Mouse (Mus musculus): Measurements from ENCODE around the gene Matn4.

Gene Matn4

GRCm38 (mm10) chr2:164405060-164405459 lies at the start of gene Matn4:
Matn4 (minus strand) TSS chr2:164405160.
- no peak for DNase-seq (ENCODE audit: low spot score)

- DNase-seq (ENCODE audit: low spot score) = no peak
These were observed 49.0 kb upstream of the Matn4 start for GRCm38 (mm10) chr2:164453887-164454500.

DNA sequence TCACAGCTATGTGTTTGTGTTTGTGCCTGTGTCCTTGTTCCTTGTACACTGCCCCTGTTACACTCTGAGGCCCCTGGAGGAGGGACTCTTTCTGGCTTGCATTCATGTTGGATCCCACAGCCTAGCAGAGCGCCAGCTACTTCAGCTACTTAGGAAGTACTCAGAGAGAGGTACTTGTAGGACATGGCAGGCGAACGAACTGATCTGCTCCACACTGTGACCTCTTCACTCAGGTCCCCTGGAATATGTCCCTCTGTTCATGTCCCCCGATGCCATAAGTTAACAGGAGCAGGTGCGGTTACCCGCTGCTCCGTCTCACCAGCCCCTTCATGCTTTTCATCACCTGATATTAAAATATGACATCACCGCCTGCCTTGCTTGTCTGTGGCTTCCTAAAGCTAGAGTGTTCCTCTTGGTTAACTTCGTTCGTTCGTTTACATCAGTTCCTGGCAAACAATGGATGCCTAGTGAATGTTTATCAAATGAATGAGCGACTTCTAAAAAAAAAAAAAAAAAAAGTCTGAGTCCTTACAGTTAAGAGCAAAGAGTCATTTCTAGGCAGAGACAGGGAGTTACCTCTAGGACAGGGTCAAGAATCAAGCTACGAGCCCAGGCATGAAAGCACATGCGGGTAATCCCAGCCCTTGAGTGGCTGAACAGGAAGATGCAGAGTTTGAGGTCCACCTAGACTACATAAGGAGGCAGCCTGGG lies 48.2 kb upstream of the Matn4 start:
- no peak for DNase-seq (ENCODE audit: low spot score)

- DNase-seq (ENCODE audit: low spot score) = no peak
These were observed 47.2 kb upstream of the Matn4 start for GRCm38 (mm10) chr2:164452000-164452676.

DNA sequence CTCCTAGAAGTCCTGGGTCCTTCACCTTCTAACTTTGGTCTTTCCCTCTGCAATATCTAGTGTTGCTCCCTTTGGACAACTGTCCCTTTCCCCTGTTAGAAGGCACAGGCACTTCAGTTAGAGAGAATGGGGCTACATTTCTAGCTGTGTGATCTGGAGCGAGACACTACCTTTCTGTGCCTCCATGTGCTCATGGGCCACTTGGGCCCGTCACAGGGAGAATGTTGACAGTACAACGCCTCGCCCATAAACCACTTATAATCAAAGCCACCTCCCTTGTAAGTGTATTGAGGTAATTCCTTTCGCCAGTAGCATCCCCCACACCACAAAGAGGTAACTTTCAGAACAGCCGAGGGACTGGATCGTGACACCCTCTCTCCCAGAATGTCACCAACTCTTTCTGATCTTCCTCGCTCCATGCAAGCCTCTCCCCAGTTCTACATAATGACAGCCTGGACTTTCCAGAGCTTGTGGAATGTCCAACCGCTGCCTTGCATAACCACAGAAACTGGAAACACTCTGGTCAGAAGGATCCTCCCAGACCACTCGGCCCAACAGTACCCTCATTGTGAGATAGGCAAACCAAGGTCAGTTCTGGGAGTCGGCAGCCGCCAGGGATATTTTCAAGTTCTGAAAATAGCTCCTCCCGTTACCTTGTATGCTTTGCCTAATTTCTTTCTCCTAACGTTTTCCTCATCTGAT lies 44.5 kb upstream of the Matn4 start:
- DNase-seq (ENCODE audit: low spot score) = no peak

DNA sequence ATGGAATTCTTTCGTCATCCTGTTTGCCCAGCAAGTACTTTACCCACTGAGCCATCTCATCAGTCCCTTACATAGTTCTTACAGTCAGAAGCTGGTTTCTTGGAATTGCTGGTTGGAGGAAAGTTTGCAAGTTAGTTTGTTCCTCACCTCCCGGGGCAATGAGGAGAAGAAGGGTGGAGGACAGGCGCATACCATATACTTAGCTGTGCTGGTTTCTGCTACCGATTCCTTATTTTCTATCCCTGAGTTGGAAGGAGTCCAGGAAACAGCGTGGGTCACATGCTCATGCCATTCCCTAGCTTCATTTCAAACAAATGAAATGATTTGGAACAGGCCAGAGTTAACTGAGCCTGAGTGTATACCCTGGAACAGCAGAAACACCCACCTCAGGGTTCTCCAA lies 44.0 kb upstream of the Matn4 start:
- DNase-seq (ENCODE audit: low spot score) = no peak

DNA sequence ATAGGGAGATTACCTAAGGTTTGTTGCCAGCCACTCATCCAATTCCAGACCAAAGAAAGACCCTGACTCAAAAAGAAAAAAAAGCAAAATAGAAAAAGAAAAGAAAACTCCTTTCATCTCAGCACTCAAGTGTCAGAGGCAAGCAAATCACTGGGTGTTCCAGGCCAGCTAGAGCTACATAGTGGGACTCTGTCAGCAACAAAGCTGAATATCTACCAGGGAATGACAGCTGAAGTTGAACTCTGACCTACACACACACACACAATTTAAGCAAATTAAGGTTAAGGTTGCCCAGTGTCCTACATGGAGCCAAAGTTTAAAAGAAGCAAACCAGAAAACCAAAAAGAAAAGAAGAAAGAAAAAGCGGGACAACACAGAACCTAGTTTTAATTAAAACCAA lies 43.2 kb upstream of the Matn4 start:
- no peak for DNase-seq (ENCODE audit: low spot score)

- DNase-seq (ENCODE audit: low spot score) = no peak
These were observed 41.1 kb upstream of the Matn4 start for GRCm38 (mm10) chr2:164446086-164446469.

GRCm38 (mm10) chr2:164445399-164446085 lies 40.6 kb upstream of the Matn4 start:
- DNase-seq (ENCODE audit: low spot score) = no peak

- no peak for DNase-seq (ENCODE audit: low spot score)
These were observed 39.7 kb upstream of the Matn4 start for GRCm38 (mm10) chr2:164444701-164445100.

DNA sequence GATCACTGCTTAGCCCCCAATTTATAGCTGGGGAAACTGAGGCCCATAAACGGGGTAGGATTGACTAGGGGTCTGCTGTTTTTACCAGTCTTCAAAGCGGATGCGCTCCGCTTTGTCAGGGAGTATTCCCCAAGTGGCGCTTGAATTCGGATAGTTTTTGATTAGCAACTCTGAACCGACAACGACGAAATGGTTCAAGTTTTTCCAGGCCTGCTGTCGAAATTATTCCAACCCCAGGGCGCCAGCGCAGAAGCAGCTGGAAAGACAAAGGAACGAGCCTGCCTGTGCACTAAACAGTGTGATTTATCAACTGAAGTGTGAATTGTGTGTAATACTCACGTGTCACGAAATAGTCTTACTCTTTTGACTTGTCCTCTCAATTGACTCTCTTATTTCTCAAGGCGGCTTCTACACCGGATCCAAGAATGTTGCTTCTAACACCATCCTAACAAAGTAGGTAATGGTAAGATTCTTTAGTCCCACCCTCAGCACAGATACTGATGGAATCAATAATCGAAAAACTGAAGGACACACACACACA lies 38.6 kb upstream of the Matn4 start, which contains the start of gene Sdc4:
Sdc4 (minus strand) TSS at position 428 of the 541 bp plus-strand sequence.
- no peak for DNase-seq (ENCODE audit: low spot score)

DNA sequence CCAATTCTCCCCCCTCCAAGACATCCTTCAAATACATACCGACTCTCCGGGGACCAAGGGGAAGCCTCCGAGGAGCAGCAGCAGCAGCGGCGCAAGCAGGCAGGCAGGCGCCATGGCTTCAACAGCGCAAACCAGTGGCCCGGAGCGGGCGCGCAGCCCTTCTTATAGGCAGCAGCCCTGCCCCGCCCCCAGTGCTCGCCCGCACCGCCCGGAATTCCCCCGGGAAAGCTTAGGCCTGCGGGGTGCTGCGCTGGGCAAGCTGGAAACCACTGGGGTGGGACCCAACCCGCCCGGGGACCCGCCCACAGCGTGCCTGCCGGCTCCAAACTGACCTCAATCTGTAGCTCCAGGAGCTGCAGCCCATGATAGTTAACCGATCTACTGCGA lies 38.1 kb upstream of the Matn4 start:
- DNase-seq (ENCODE audit: low spot score) = peak; percentile 8

GRCm38 (mm10) chr2:164442315-164443050 lies 37.5 kb upstream of the Matn4 start:
- DNase-seq (ENCODE audit: low spot score) = no peak

- no peak for DNase-seq (ENCODE audit: low spot score)
These were observed 36.8 kb upstream of the Matn4 start for GRCm38 (mm10) chr2:164441731-164442130.

- DNase-seq (ENCODE audit: low spot score) = peak; percentile 48
These were observed 36.2 kb upstream of the Matn4 start for GRCm38 (mm10) chr2:164441155-164441554.

DNA sequence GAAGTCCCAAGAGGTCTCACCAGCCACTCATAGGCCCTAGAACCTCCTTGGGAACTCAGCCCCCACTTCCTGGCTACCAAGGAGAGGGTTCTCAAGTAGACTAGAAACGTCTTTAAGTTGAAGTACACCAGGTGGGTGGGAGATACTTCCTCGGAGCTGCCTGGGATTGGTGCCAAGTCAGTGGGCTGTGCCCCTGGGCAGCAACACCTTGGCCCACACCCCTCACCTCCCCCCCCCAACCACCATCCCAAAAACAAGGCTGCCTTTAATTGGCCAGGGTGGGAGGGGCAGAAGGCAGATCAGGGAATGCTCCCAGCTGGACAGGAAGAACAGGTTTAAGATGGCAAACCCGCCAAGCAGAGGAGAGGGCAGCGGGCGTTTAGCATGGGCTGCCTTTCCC lies 35.4 kb upstream of the Matn4 start:
- no peak for DNase-seq (ENCODE audit: low spot score)

GRCm38 (mm10) chr2:164439001-164439421 lies 34.1 kb upstream of the Matn4 start:
- no peak for DNase-seq (ENCODE audit: low spot score)

DNA sequence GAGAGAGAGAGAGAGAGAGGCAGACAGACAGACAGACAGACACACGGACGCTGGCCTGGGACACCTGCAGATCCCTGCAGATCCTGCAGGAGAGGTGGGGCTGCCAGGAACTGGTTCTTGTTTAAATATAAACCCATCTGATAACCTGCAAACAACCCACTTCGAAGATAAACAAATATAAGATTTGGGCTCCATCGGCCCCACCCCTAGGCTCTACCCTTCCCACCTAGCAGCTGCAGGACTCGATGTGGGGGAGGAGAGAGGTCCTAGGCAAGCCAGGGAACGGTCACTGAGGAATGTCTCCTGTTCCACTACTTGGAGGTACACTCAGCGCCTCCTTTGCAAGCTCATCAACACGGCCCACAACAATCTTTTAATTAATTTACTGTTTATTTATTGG lies 33.3 kb upstream of the Matn4 start:
- DNase-seq (ENCODE audit: low spot score) = no peak

- no peak for DNase-seq (ENCODE audit: low spot score)
These were observed 32.8 kb upstream of the Matn4 start for GRCm38 (mm10) chr2:164437710-164438109.

GRCm38 (mm10) chr2:164436961-164437360 lies 32.0 kb upstream of the Matn4 start:
- no peak for DNase-seq (ENCODE audit: low spot score)
